Mouse (Mus musculus) liver, adult 2 months (tissue): ENCODE measurements around the gene Iscu. TPM values are rescaled to one million over a fixed set of nuclear protein-coding genes. Genes with fewer than 3 reads are reported as not detected.

Source experiments
- DNase-seq: peaks from one replicate; pipeline ENCODE4 v3.0.0-alpha.2; 2011; ENCODE audit warnings: low read depth, low spot score; ENCODE audit errors: extremely low read depth
- H3K27ac ChIP-seq: fragments of 200-500 bp; replicated peaks from 2 replicates; pipeline ENCODE4 v1.5.1; 2012; ENCODE audit warnings: low read depth, mild to moderate bottlenecking, control low read depth, inconsistent platforms, low read length; ENCODE audit not compliant: insufficient read depth
- H3K27me3 ChIP-seq: fragments of 200-500 bp; 2 replicates; pipeline ENCODE4 v1.6.1; 2012; ENCODE audit warnings: mild to moderate bottlenecking, moderate library complexity, low read length, inconsistent platforms; ENCODE audit not compliant: control insufficient read depth, insufficient read depth
- H3K36me3 ChIP-seq: fragments of 200-500 bp; 2 replicates; pipeline ENCODE4 v1.6.1; 2012; ENCODE audit warnings: low read length, inconsistent platforms; ENCODE audit not compliant: control insufficient read depth, insufficient read depth
- H3K4me1 ChIP-seq: fragments of 200-500 bp; 2 replicates; pipeline ENCODE4 v1.6.1; 2011; ENCODE audit warnings: low read length; ENCODE audit not compliant: control insufficient read depth, insufficient read depth
- H3K4me3 ChIP-seq: fragments of 200-500 bp; 2 replicates; pipeline ENCODE4 v1.5.1; 2011; ENCODE audit warnings: low read depth, mild to moderate bottlenecking, control low read depth, low read length, moderate library complexity; ENCODE audit not compliant: insufficient read depth
- H3K79me2 ChIP-seq: fragments of 200-500 bp; 2 replicates; pipeline ENCODE4 v1.6.1; 2012; ENCODE audit warnings: inconsistent platforms, mild to moderate bottlenecking, low read length, moderate library complexity; ENCODE audit not compliant: control insufficient read depth, insufficient read depth
- H3K9ac ChIP-seq: fragments of 200-500 bp; 2 replicates; pipeline ENCODE4 v1.6.1; 2012; ENCODE audit warnings: low read depth, mild to moderate bottlenecking, control low read depth, inconsistent platforms, low read length
- CTCF ChIP-seq: fragments of 200-500 bp; IDR thresholded peaks from 2 replicates; pipeline ENCODE4 v1.5.1; 2011; ENCODE audit warnings: low read depth, low read length, control low read depth
- POLR2A ChIP-seq: fragments of 200-500 bp; IDR thresholded peaks from 2 replicates; pipeline ENCODE4 v1.6.1; 2011; ENCODE audit warnings: low read length, control low read depth; ENCODE audit not compliant: insufficient read depth; ENCODE audit errors: extremely low read depth
- WGBS: fragments of 180-500 bp; shearing (Covaris S2); methylation state at CpG from one replicate; pipeline ENCODE4 v1.1.7; 2018; 5-methylcytosine and 5-hydroxymethylcytosine counted together
- polyA plus RNA-seq: library from polyadenylated mRNA; depleted of rRNA; stranded (reverse); fragments of >200 nt; gene quantifications from 2 replicates; pipeline ENCODE4 v1.2.3, GENCODE M21; 2012
- total RNA-seq: library from RNA; depleted of rRNA; stranded (reverse); fragments of >200 nt; gene quantifications from 2 replicates; pipeline ENCODE4 v1.2.3, GENCODE M21; 2014

Iscu gene
- total and polyA plus RNA-seq, 2 experiments, result 104 to 133 TPM

DNA sequence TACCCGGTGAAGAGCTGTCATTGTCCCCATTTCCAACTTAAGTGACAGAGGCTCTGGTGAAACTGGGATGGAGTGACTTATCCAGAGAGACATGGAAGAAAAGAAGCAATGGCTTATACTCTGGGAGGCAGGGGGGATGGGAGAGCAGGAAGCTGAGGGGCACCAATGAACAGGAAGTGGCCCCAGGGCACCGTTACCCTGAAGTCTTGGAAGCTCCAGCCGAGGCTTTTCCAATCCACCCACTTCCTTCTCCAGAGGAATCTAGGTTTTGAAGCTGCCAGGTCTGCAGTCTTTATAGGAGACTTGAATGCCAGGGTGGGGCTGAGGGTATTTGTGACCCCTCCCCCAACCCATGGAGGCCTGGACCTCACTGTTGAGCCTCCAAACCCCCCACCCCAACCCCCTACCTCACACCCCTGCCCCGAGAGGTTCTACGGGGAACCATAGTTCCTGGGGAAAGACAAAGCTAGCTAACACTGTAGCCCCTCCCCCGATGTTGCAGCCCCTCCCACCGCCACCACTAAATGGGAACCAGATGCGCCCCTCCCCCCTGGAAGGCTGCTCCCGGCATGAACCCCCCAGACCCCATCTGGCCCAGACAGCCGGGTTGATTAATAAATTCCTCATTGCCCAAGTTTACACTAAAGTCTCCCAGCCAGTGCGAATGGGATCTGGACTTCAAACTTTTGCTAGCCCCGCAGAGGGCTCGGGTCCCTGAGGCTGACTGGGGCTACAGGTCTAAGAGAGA lies 24.0 kb downstream of the Iscu start:
- Histone ChIP-seq H3K36me3 (no peaks in the 10 kb centered on the region), H3K79me2 (no peaks in the 10 kb centered on the region), H3K4me1 (peaks cover 1% of the 10 kb centered on the region; the same call in 1 of the 2 replicates), H3K9ac (no peak overlapping the region), H3K27ac (no peak overlapping the region), H3K27me3 (no peaks in the 10 kb centered on the region), H3K4me3 (no peak overlapping the region)
- no peak for DNase-seq
- no peak for TF ChIP-seq POLR2A
- no peak for TF ChIP-seq CTCF
- 15% methylated on average over 13 of the region's 13 CpGs for WGBS

DNA sequence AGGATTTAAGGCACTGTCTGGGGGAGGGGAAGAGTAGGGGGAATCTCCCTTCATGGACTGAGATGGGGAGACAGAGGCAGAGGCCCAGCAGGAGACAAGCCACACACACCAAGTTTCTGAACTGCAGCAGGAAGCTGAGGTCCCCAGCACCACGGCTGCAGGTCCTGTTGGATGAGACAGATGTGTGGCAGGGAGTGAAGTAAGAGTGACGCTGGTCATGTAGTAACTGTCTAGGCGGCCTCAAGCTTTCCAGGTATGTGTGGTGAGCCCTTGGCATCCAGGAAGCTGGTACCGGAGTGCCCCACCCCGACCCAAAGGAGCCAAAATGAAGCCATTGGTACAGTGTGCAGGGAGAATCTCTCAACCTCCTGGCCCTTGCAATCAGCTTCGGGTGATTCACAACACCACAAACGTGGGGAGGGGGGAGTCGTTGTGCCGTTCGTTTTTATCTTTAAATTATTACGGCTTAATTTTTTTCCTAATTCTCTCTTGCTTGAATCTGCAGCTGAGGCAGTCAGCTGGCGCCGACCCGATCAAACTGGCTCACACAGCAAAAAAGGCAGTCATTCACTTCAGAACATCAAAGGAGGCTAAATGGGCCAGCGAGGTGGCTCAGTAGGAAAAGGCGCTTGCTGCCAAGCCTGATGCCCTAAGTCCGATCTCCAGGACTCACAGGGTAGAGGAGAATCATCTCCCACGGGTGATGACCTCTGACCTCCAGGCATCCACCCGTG lies 24.8 kb downstream of the Iscu start:
- no peak overlapping the region for H3K27ac ChIP-seq
- H3K36me3 ChIP-seq, result no peaks in the 10 kb centered on the region
- no peaks in the 10 kb centered on the region for H3K4me1 ChIP-seq
- no peak overlapping the region for H3K9ac ChIP-seq
- no peaks in the 10 kb centered on the region for H3K27me3 ChIP-seq
- no peak overlapping the region for H3K4me3 ChIP-seq
- no peaks in the 10 kb centered on the region for H3K79me2 ChIP-seq
- TF ChIP-seq POLR2A (no peak), CTCF (no peak)
- no peak for DNase-seq
- WGBS, result 34% methylated on average over 19 of the region's 19 CpGs

- WGBS, result 84% methylated on average over 9 of the region's 9 CpGs
- no peak overlapping the region for H3K9ac ChIP-seq
- TF ChIP-seq CTCF (no peak), POLR2A (no peak)
- no peak overlapping the region for H3K4me3 ChIP-seq
- no peaks in the 10 kb centered on the region for H3K79me2 ChIP-seq
- no peaks in the 10 kb centered on the region for H3K27me3 ChIP-seq
- H3K27ac ChIP-seq, result no peak overlapping the region
- H3K4me1 ChIP-seq, result no peaks in the 10 kb centered on the region
- DNase-seq, result no peak
- H3K36me3 ChIP-seq, result no peaks in the 10 kb centered on the region
Observed at GRCm38 (mm10) chr5:113798525-113798924, 26.0 kb downstream of the Iscu start.

DNA sequence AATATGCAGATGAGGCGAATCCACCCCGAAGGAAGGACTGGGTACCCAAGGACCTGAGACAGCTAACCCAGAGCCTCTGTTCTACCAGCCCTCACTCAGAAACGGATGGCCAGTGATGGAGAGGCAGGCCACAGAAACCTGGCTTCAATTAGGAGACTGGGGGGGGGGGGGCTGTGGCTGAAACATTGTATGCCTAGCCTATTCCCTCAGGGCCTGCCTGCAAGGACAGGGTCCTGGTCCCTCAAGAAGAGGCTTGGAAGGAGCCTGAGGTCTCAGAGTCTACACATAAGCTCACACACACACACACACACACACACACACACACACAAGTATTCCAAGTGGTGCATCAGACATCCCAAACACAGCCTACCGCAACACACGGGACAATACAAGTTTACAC lies 27.1 kb downstream of the Iscu start:
- TF ChIP-seq CTCF (no peak), POLR2A (no peak)
- Histone ChIP-seq H3K27me3 (no peaks in the 10 kb centered on the region), H3K9ac (no peak overlapping the region), H3K79me2 (no peaks in the 10 kb centered on the region), H3K4me1 (no peaks in the 10 kb centered on the region), H3K36me3 (no peaks in the 10 kb centered on the region), H3K27ac (no peak overlapping the region), H3K4me3 (peak overlapping the region; percentile 26; the same call in 1 of the 2 replicates)
- no peak for DNase-seq
- WGBS, result 59% methylated on average over 5 of the region's 5 CpGs

GRCm38 (mm10) chr5:113800280-113800679 lies 27.7 kb downstream of the Iscu start, which contains the start of gene Tmem119:
TSS of gene Tmem119 (minus strand) at chr5:113800516.
- Histone ChIP-seq H3K4me1 (no peaks in the 10 kb centered on the region), H3K27ac (no peak within 1 kb of the TSS), H3K4me3 (peak within 1 kb of the TSS; percentile 26; the same call in 1 of the 2 replicates), H3K9ac (no peak within 1 kb of the TSS), H3K79me2 (no peaks in the 10 kb centered on the region), H3K27me3 (no peaks in the 10 kb centered on the region), H3K36me3 (no peaks in the 10 kb centered on the region)
- no peak for DNase-seq
- no peak for TF ChIP-seq CTCF
- no peak for TF ChIP-seq POLR2A
- WGBS, result 4% methylated on average over 11 of the region's 11 CpGs

GRCm38 (mm10) chr5:113804395-113804966 lies 31.9 kb downstream of the Iscu start:
- no peak for DNase-seq
- 62% methylated on average over 7 of the region's 7 CpGs for WGBS
- no peak overlapping the region for H3K4me3 ChIP-seq
- no peaks in the 10 kb centered on the region for H3K4me1 ChIP-seq
- H3K27ac ChIP-seq, result no peak overlapping the region
- no peaks in the 10 kb centered on the region for H3K36me3 ChIP-seq
- H3K27me3 ChIP-seq, result no peaks in the 10 kb centered on the region
- TF ChIP-seq CTCF (no peak), POLR2A (no peak)
- H3K9ac ChIP-seq, result no peak overlapping the region
- no peaks in the 10 kb centered on the region for H3K79me2 ChIP-seq
